Mouse (Mus musculus) CH12.LX (cell line): ENCODE results near the gene Kif24. TPM values are rescaled to one million over a fixed set of nuclear protein-coding genes. Genes with fewer than 3 reads are reported as not detected.

Experiments
- DNase-seq: peaks from one replicate; pipeline ENCODE4 v3.0.0-alpha.2; 2013; ENCODE audit errors: extremely low read depth
- H3K27ac ChIP-seq: 2 replicates; pipeline ENCODE4 v1.5.1; 2012; ENCODE audit warnings: low read depth, mild to moderate bottlenecking, control low read depth, moderate library complexity; ENCODE audit not compliant: insufficient read depth
- H3K27me3 ChIP-seq: replicated peaks from 2 replicates; pipeline ENCODE3; 2012; ENCODE audit warnings: inconsistent platforms
- H3K36me3 ChIP-seq, 2 experiments: replicated peaks in 1 of 2; 2 replicates each; pipeline versions ENCODE3 to v1.6.1; 2012; ENCODE audit warnings: inconsistent platforms in 1 of 2, low read length in 1 of 2, mild to moderate bottlenecking in 1 of 2, mixed read lengths in 1 of 2, moderate library complexity in 1 of 2; ENCODE audit not compliant: control insufficient read depth in 1 of 2, insufficient read depth in 1 of 2
- H3K4me1 ChIP-seq, 2 experiments: 2 replicates each; pipeline ENCODE4 v1.6.1; 2012; ENCODE audit warnings: inconsistent platforms in 1 of 2, moderate library complexity in 1 of 2; ENCODE audit not compliant: insufficient read depth in 2 of 2, control insufficient read depth in 1 of 2
- H3K4me2 ChIP-seq: 2 replicates; pipeline ENCODE4 v1.6.1; 2012; ENCODE audit warnings: low read depth, mild to moderate bottlenecking, control low read depth; ENCODE audit not compliant: poor library complexity, insufficient read depth, severe bottlenecking
- H3K4me3 ChIP-seq, 3 experiments: fragments of 150-350 bp in 1 of 3; sonication (generic) in 1 of 3; replicated peaks in 1 of 3; 2 replicates each; pipeline versions ENCODE3 to v1.5.1; 2011 to 2012; ENCODE audit warnings: low read depth in 2 of 3, low read length in 2 of 3, mild to moderate bottlenecking in 2 of 3, moderate library complexity in 2 of 3, control low read depth in 1 of 3, improper control_type of control experiment in 1 of 3, inconsistent platforms in 1 of 3, mixed read lengths in 1 of 3; ENCODE audit not compliant: poor library complexity in 1 of 3
- H3K79me2 ChIP-seq: replicated peaks from 2 replicates; pipeline ENCODE4 v1.6.1; 2012; ENCODE audit warnings: mild to moderate bottlenecking, moderate library complexity; ENCODE audit not compliant: control insufficient read depth, poor library complexity, insufficient read depth, severe bottlenecking; ENCODE audit errors: extremely low read depth
- H3K9ac ChIP-seq: 2 replicates; pipeline ENCODE4 v1.6.1; 2012; ENCODE audit warnings: low read depth, mild to moderate bottlenecking, control low read depth, moderate library complexity; ENCODE audit not compliant: insufficient read depth
- H3K9me3 ChIP-seq: replicated peaks from 2 replicates; pipeline ENCODE3; 2012; ENCODE audit warnings: low read length, inconsistent platforms, mixed read lengths
- CHD1 ChIP-seq: IDR thresholded peaks from 2 replicates; pipeline ENCODE4 v1.6.1; 2012; ENCODE audit warnings: low read depth, low read length, improper control_type of control experiment, inconsistent platforms
- CTCF ChIP-seq, 2 experiments: IDR thresholded peaks in 1 of 2; conservative IDR thresholded peaks in 1 of 2; 2 replicates each; pipeline ENCODE4 v1.5.1; 2011 to 2012; ENCODE audit warnings: low read depth in 2 of 2, low read length in 2 of 2, improper control_type of control experiment in 1 of 2, inconsistent platforms in 1 of 2, mild to moderate bottlenecking in 1 of 2, moderate library complexity in 1 of 2
- E2F4 ChIP-seq: IDR thresholded peaks from 2 replicates; pipeline ENCODE4 v1.6.1; 2011; ENCODE audit warnings: low read depth, low read length, improper control_type of control experiment; ENCODE audit not compliant: insufficient replicate concordance
- EP300 ChIP-seq: IDR thresholded peaks from 2 replicates; pipeline ENCODE4 v1.6.1; 2011; ENCODE audit warnings: low read length, improper control_type of control experiment
- ETS1 ChIP-seq: conservative IDR thresholded peaks from 2 replicates; pipeline ENCODE4 v1.6.1; 2012; ENCODE audit warnings: low read depth, mild to moderate bottlenecking, inconsistent platforms, low read length, improper control_type of control experiment, moderate library complexity
- GABPA ChIP-seq: IDR thresholded peaks from 2 replicates; pipeline ENCODE4 v1.6.1; 2012; ENCODE audit warnings: low read depth, low read length, improper control_type of control experiment, inconsistent platforms; ENCODE audit not compliant: insufficient replicate concordance
- IRF4 ChIP-seq: IDR thresholded peaks from 2 replicates; pipeline ENCODE4 v1.6.1; 2014; ENCODE audit warnings: low read depth, mild to moderate bottlenecking, inconsistent platforms, low read length, improper control_type of control experiment
- JUND ChIP-seq: conservative IDR thresholded peaks from 2 replicates; pipeline ENCODE4 v1.6.1; 2011; ENCODE audit warnings: low read depth, low read length, improper control_type of control experiment
- MAFK ChIP-seq: IDR thresholded peaks from 2 replicates; pipeline ENCODE4 v1.6.1; 2011; ENCODE audit warnings: low read length, improper control_type of control experiment; ENCODE audit not compliant: insufficient replicate concordance
- MAX ChIP-seq: IDR thresholded peaks from 2 replicates; pipeline ENCODE4 v1.6.1; 2011; ENCODE audit warnings: low read length, improper control_type of control experiment
- MEF2A ChIP-seq: IDR thresholded peaks from 2 replicates; pipeline ENCODE4 v1.6.1; 2014; ENCODE audit warnings: low read depth, mild to moderate bottlenecking, inconsistent platforms, low read length, improper control_type of control experiment, borderline replicate concordance
- MYC ChIP-seq: IDR thresholded peaks from 2 replicates; pipeline ENCODE4 v1.6.1; 2011; ENCODE audit warnings: low read depth, mild to moderate bottlenecking, improper control_type of control experiment, low read length
- NELFE ChIP-seq: IDR thresholded peaks from 2 replicates; pipeline ENCODE4 v1.6.1; 2011; ENCODE audit warnings: low read depth, low read length, improper control_type of control experiment
- PAX5 ChIP-seq: IDR thresholded peaks from 2 replicates; pipeline ENCODE4 v1.6.1; 2012; ENCODE audit warnings: low read length, inconsistent platforms, mixed read lengths
- POLR2AphosphoS2 ChIP-seq: IDR thresholded peaks from 2 replicates; pipeline ENCODE4 v1.6.1; 2011; ENCODE audit warnings: low read depth, low read length, improper control_type of control experiment
- SMC3 ChIP-seq: IDR thresholded peaks from 2 replicates; pipeline ENCODE4 v1.6.1; 2011; ENCODE audit warnings: low read depth, low read length, improper control_type of control experiment
- TCF12 ChIP-seq: IDR thresholded peaks from 2 replicates; pipeline ENCODE4 v1.6.1; 2014; ENCODE audit warnings: low read depth, mild to moderate bottlenecking, inconsistent platforms, low read length, improper control_type of control experiment
- UBTF ChIP-seq: IDR thresholded peaks from 2 replicates; pipeline ENCODE4 v1.6.1; 2012; ENCODE audit warnings: low read depth, mild to moderate bottlenecking, inconsistent platforms, low read length, improper control_type of control experiment, moderate library complexity
- ZKSCAN1 ChIP-seq: IDR thresholded peaks from 2 replicates; pipeline ENCODE4 v1.6.1; 2012; ENCODE audit warnings: low read depth, inconsistent platforms, low read length, improper control_type of control experiment, borderline replicate concordance
- ZNF384 ChIP-seq: IDR thresholded peaks from 2 replicates; pipeline ENCODE4 v1.6.1; 2012; ENCODE audit warnings: low read depth, low read length, improper control_type of control experiment, inconsistent platforms
- dilution Hi-C: fragments of 300-500 bp; cut with MboI; formaldehyde crosslinking; loops from 2 replicates; pipeline ENCODE4 v1.14.3; 2020; ENCODE audit warnings: low sequenced_read_pairs; ENCODE audit not compliant: extremely low pct_unique_long_range_greater_than_20kb, extremely low pct_ligation_motif_present
- in situ Hi-C: fragments of 300-500 bp; cut with MboI; formaldehyde crosslinking; loops from 3 replicates; pipeline ENCODE4 v1.14.3; 2019; ENCODE audit warnings: low sequenced_read_pairs, low pct_ligation_motif_present, low pct_unique_long_range_greater_than_20kb, mixed read lengths
- polyA plus RNA-seq: library from polyadenylated mRNA; unstranded; fragments of >175 nt; gene quantifications from 2 replicates; pipeline ENCODE4 v1.2.1, GENCODE M21; 2012; ENCODE audit warnings: low read depth; ENCODE audit not compliant: insufficient read length
- total RNA-seq, 2 experiments: library from RNA; depleted of rRNA; stranded (reverse); fragments of 300-350 nt in 1 of 2; fragments of >200 nt in 1 of 2; gene quantifications; 2 replicates each; pipeline ENCODE4 v1.2.3; 2012 to 2014

Gene Kif24
- total and polyA plus RNA-seq, 3 experiments = 6.4 to 8.6 (median 8.4) TPM

DNA sequence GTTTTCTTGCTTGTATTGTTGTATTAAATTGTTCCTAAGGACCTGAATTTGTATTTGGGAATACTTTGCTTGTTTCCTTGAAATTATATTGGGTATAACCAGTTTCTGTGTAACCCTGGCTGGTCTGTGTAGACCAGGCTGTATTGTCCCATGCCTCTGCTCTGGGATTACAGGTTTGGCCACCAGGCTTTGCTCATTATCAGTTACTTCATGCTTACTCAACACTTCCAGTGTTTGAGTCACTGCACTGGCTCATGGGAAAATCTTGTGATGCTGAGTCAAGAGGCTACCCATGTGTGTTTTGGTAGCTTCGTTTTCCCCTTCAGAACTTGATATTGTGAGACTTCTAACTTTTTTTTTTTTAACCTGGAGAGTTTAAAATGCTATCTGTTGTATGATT is 111.4 kb downstream of the Kif24 start:
- H3K27ac ChIP-seq = no peak overlapping the region
- H3K4me1 ChIP-seq = peaks cover 0 to 34% of the 10 kb centered on the region in 2 experiments; a peak in 3 of 4 replicates

DNA sequence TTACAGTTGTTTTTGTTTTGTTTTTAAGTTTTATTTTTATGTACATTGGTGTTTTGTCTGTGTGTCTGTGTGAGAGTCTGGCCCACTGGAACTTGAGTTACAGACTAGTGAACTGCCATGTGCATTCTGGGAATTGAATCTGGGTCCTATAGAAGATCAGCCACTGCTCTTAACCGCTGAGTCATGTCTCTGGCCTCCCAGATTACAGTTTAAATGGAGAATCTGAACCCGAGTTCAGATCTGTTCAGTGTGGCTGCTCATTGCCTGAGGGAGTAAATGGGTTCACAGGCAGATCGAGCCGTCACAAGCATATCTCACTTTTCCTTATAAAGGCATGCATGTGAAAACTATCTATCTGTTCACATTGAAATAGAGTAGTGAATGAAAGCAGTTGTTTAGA is 111.9 kb downstream of the Kif24 start:
- H3K4me3 ChIP-seq = no peak overlapping the region
- dilution Hi-C loops = no loop called here
- peaks cover 30% of the 10 kb centered on the region for H3K79me2 ChIP-seq
- H3K9ac ChIP-seq = no peak overlapping the region
- H3K9me3 ChIP-seq = peaks cover 3% of the 10 kb centered on the region
- no peak for DNase-seq
- TF ChIP-seq E2F4 (no peak), ZKSCAN1 (no peak), IRF4 (no peak)
- peaks cover 0 to 32% of the 10 kb centered on the region in 2 experiments; a peak in 2 of 4 replicates for H3K4me1 ChIP-seq
- peaks cover 5 to 32% of the 10 kb centered on the region in 2 experiments for H3K36me3 ChIP-seq
- H3K27me3 ChIP-seq = no peaks in the 10 kb centered on the region
- no peak overlapping the region for H3K27ac ChIP-seq
- in situ Hi-C loops = no loop called here
- H3K4me2 ChIP-seq = no peak overlapping the region

More for the DNA sequence above, 111.4 kb downstream of the Kif24 start:
- DNase-seq = peak; percentile 49
- H3K9me3 ChIP-seq = peaks cover 3% of the 10 kb centered on the region
- H3K4me3 ChIP-seq = no peak overlapping the region
- TF ChIP-seq MYC = no peak
- TF ChIP-seq EP300 = no peak
- TF ChIP-seq ZNF384 = no peak
- TF ChIP-seq CHD1 = no peak
- no peak for TF ChIP-seq NELFE
- no peak for TF ChIP-seq CTCF (conservative IDR thresholded peaks at IDR 0.05 in 1 of 2, IDR thresholded peaks at IDR 0.05 in 1 of 2; ENCODE audit: low read depth in 2 of 2, low read length in 2 of 2)
- no peak for TF ChIP-seq MEF2A
- TF ChIP-seq POLR2AphosphoS2 = no peak
- no peak for TF ChIP-seq TCF12
- TF ChIP-seq JUND = no peak
- no peak for TF ChIP-seq SMC3
- 0 out of 2 replicates have a peak, but pooled peaks have one; percentile 30 for TF ChIP-seq MAFK
- no peak for TF ChIP-seq GABPA
- TF ChIP-seq PAX5 = no peak
- TF ChIP-seq ETS1 = peak; percentile 62
- TF ChIP-seq MAX = no peak
- no peak for TF ChIP-seq UBTF
- no peak overlapping the region for H3K4me2 ChIP-seq
- dilution Hi-C loops = no loop called here
- peaks cover 5 to 37% of the 10 kb centered on the region in 2 experiments for H3K36me3 ChIP-seq
- no peaks in the 10 kb centered on the region for H3K27me3 ChIP-seq
- in situ Hi-C loops = no loop called here
- peaks cover 30% of the 10 kb centered on the region for H3K79me2 ChIP-seq
- no peak overlapping the region for H3K9ac ChIP-seq
